Mouse (Mus musculus) lung, adult 18-20 months (tissue): ENCODE measurements at regions not wholly inside any gene's neighbourhood (a gene's known extent, or its start where the extent isn't known, plus 50 kb on each side); places are given as distances from the start of the nearest gene placed in this dataset.

Source experiments
- DNase-seq, 2 experiments: peaks; one replicate each; pipeline ENCODE4 v3.0.0; 2022; ENCODE audit warnings: mixed read lengths in 2 of 2

- no peak for DNase-seq
Measured at GRCm38 (mm10) chr10:117512424-117513257, 116.7 kb upstream of the Cpm start.

- DNase-seq: peak in 1 of 2 experiments; percentile 50
Measured at GRCm38 (mm10) chr10:117511483-117512406, 117.6 kb upstream of the Cpm start.

GRCm38 (mm10) chr10:117510529-117511482 lies 118.5 kb upstream of the Cpm start:
- DNase-seq: no peak

- no peak for DNase-seq
Measured at GRCm38 (mm10) chr10:117510224-117510486, 119.1 kb upstream of the Cpm start.

GRCm38 (mm10) chr10:117509431-117510223 lies 119.7 kb upstream of the Cpm start:
- no peak for DNase-seq

- DNase-seq: no peak
Measured at GRCm38 (mm10) chr10:117506252-117506992, 122.9 kb upstream of the Cpm start.

- no peak for DNase-seq
Measured at GRCm38 (mm10) chr10:117505529-117505928, 123.8 kb upstream of the Cpm start.

GRCm38 (mm10) chr10:117505057-117505456 lies 124.2 kb upstream of the Cpm start:
- DNase-seq: no peak

- DNase-seq: no peak
Measured at GRCm38 (mm10) chr10:117504267-117504902, 124.6 kb upstream of the Cpsf6 start.

- no peak for DNase-seq
Measured at GRCm38 (mm10) chr10:117503222-117504184, 123.7 kb upstream of the Cpsf6 start.

- no peak for DNase-seq
Measured at GRCm38 (mm10) chr10:117502731-117503130, 122.9 kb upstream of the Cpsf6 start.

- DNase-seq: no peak
Measured at GRCm38 (mm10) chr10:117502135-117502534, 122.3 kb upstream of the Cpsf6 start.

GRCm38 (mm10) chr10:117501426-117501825 lies 121.6 kb upstream of the Cpsf6 start:
- no peak for DNase-seq

- DNase-seq: no peak
Measured at GRCm38 (mm10) chr10:117500457-117501108, 120.8 kb upstream of the Cpsf6 start.

- no peak for DNase-seq
Measured at GRCm38 (mm10) chr10:117499864-117500453, 120.1 kb upstream of the Cpsf6 start.

GRCm38 (mm10) chr10:117499177-117499863 lies 119.5 kb upstream of the Cpsf6 start:
- DNase-seq: no peak

- no peak for DNase-seq
Measured at GRCm38 (mm10) chr10:117498497-117498896, 118.7 kb upstream of the Cpsf6 start.
